Mouse (Mus musculus): ENCODE results near the gene Kdm6b.
"Not testable (repeated sequence)": the region's sequence is repeated elsewhere in the genome, so short reads cannot be mapped to it uniquely, and the experiment has no call there.

- not testable (repeated sequence) for TF ChIP-seq CTCF (IDR thresholded peaks at IDR 0.05; ENCODE audit: low read depth); EP300 (optimal IDR thresholded peaks at IDR 0.05)
These were observed 18.8 kb downstream of the Kdm6b start for GRCm38 (mm10) chr11:69394591-69395167.
